Mouse (Mus musculus): ENCODE measurements around the gene Ppm1f. TPM values are rescaled to one million over a fixed set of nuclear protein-coding genes. Genes with fewer than 3 reads are reported as not detected.
"Not testable (repeated sequence)": the region's sequence is repeated elsewhere in the genome, so short reads cannot be mapped to it uniquely, and the experiment has no call there.

Ppm1f gene
- polyA plus RNA-seq, 1 experiment from 2014 or later = 26.5 TPM

DNA sequence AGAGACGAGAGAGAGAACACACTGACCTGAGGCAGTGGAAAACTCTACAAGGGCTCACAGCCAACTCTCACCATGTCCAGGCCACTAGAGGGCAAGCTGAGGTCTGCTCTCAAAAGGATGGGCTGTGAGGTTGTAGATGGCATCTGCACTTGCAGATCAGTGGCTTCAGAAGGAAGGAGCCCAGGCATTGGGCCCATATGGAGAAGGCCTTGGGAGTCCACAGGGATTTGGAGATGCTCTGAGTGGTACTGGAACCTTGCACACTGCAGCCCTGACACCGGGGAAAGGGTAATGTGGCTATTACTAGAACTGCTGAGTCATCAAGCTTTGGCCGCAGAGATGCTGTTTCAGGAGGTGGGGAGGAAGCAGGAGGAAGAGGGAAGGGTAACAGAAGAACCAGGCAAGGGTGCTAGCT lies 24.8 kb downstream of the Ppm1f start:
- DNase-seq (ENCODE audit: low spot score) (no peak), ATAC-seq (ENCODE audit: insufficient number of reproducible peaks, low FRiP score, low TSS enrichment, low read depth) (no peak)
- Histone ChIP-seq H3K27ac (replicated peaks; ENCODE audit: low read depth, low read length) (no peak overlapping the region), H3K36me3 (ENCODE audit: control insufficient read depth, insufficient read depth, low read length) (peaks cover 3% of the 10 kb centered on the region; the same call in 1 of the 2 replicates), H3K9me3 (ENCODE audit: control insufficient read depth, low read length) (no peaks in the 10 kb centered on the region), H3K27me3 (ENCODE audit: control insufficient read depth, insufficient read depth, low read length) (no peaks in the 10 kb centered on the region), H3K9ac (ENCODE audit: low read length) (no peak overlapping the region), H3K4me1 (ENCODE audit: control insufficient read depth, insufficient read depth, low read length) (no peaks in the 10 kb centered on the region), H3K4me3 (ENCODE audit: low read depth, low read length) (no peak overlapping the region), H3K4me2 (ENCODE audit: low read depth, severe bottlenecking) (no peak overlapping the region)
- WGBS = 87% methylated on average over 3 of the region's 3 CpGs

DNA sequence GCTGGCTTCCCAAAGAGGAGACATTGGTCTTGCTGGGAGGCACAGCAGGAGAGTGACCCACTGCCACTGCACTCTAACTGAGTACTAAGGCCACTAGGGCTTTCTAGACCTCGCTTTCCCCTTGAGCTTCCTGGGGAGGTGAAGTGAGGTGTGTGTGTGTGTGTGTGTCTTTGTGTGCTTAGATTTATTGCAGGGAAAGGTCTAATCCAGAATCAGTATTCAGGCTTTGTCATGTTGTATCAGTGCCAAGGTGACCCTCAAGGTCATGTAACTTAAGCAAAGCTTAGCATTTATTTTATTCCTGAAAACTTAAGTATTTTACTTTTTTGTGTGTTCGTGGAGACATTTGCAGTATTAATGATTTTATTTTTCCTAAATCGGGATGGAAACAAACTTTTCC lies 28.2 kb downstream of the Ppm1f start:
- 85% methylated on average over 3 of the region's 3 CpGs for WGBS
- Histone ChIP-seq H3K27ac (replicated peaks; ENCODE audit: low read depth, low read length) (no peak overlapping the region), H3K4me2 (ENCODE audit: low read depth, severe bottlenecking) (no peak overlapping the region), H3K27me3 (ENCODE audit: control insufficient read depth, insufficient read depth, low read length) (no peaks in the 10 kb centered on the region), H3K9me3 (ENCODE audit: control insufficient read depth, low read length) (no peaks in the 10 kb centered on the region), H3K4me3 (ENCODE audit: low read depth, low read length) (no peak overlapping the region), H3K9ac (ENCODE audit: low read length) (no peak overlapping the region), H3K36me3 (ENCODE audit: control insufficient read depth, insufficient read depth, low read length) (no peaks in the 10 kb centered on the region; the same call in 1 of the 2 replicates), H3K4me1 (ENCODE audit: control insufficient read depth, insufficient read depth, low read length) (no peaks in the 10 kb centered on the region)
- ATAC-seq (ENCODE audit: insufficient number of reproducible peaks, low FRiP score, low TSS enrichment, low read depth) (no peak), DNase-seq (ENCODE audit: low spot score) (no peak)

DNA sequence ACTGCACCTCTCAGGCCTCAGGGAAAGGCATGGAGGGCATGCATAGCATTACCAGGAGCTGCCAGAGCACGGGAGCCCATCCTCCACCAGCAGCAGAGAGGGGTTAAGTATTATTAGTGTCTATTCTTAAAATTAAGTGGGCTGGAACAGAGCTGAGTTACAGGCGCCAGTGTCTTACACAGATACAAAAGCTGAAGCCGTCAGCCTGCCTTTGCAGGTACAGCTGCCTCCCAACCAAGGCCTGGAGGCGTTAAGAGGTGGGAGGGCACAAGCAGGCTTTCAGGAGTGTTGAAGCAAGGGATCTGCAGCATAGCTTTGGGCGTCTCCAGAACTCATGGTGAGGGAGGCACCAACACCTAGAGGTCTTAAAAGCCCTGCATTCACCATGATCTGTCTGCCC lies 30.3 kb downstream of the Ppm1f start:
- WGBS = 80% methylated on average over 5 of the region's 5 CpGs
- no peaks in the 10 kb centered on the region for H3K4me1 ChIP-seq (ENCODE audit: control insufficient read depth, insufficient read depth, low read length)
- H3K9me3 ChIP-seq (ENCODE audit: control insufficient read depth, low read length) = no peaks in the 10 kb centered on the region
- no peaks in the 10 kb centered on the region; the same call in 1 of the 2 replicates for H3K36me3 ChIP-seq (ENCODE audit: control insufficient read depth, insufficient read depth, low read length)
- H3K9ac ChIP-seq (ENCODE audit: low read length) = no peak overlapping the region
- ATAC-seq (ENCODE audit: insufficient number of reproducible peaks, low FRiP score, low TSS enrichment, low read depth) = no peak
- H3K4me2 ChIP-seq (ENCODE audit: low read depth, severe bottlenecking) = no peak overlapping the region
- DNase-seq (ENCODE audit: low spot score) = no peak
- no peaks in the 10 kb centered on the region for H3K27me3 ChIP-seq (ENCODE audit: control insufficient read depth, insufficient read depth, low read length)
- H3K27ac ChIP-seq (replicated peaks; ENCODE audit: low read depth, low read length) = no peak overlapping the region
- H3K4me3 ChIP-seq (ENCODE audit: low read depth, low read length) = no peak overlapping the region

DNA sequence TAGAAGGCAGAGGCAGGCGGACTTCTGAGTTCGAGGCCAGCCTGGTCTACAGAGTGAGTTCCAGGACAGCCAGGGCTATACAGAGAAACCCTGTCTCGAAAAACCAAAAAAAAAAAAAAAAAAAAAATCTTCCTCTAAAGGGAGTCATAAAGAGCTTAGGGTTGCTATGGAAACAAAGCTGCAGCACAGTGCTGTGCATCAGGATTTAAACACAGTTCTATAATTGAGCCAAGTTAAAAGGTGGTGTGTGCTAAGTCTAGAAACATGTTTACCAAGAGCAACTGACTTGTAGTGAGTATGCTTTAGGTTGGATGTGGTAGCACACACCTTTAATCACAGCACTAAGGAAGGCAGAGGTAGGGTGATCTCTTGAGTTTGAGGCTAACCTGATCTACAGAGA lies 32.6 kb downstream of the Ppm1f start:
- 73% methylated on average over 3 of the region's 3 CpGs for whole genome bisulfite sequencing
- H3K27ac ChIP-seq (replicated peaks; ENCODE audit: low read depth, low read length); H3K27me3 ChIP-seq (ENCODE audit: control insufficient read depth, insufficient read depth, low read length); H3K4me3 ChIP-seq (ENCODE audit: low read depth, low read length); H3K9ac ChIP-seq (ENCODE audit: low read length); DNase-seq (ENCODE audit: low spot score); H3K4me2 ChIP-seq (ENCODE audit: low read depth, severe bottlenecking); H3K9me3 ChIP-seq (ENCODE audit: control insufficient read depth, low read length); H3K4me1 ChIP-seq (ENCODE audit: control insufficient read depth, insufficient read depth, low read length); H3K36me3 ChIP-seq (ENCODE audit: control insufficient read depth, insufficient read depth, low read length): not testable (repeated sequence)
- 0 out of 2 replicates have a peak, but pooled peaks have one; percentile 21 for ATAC-seq (ENCODE audit: insufficient number of reproducible peaks, low FRiP score, low TSS enrichment, low read depth)

DNA sequence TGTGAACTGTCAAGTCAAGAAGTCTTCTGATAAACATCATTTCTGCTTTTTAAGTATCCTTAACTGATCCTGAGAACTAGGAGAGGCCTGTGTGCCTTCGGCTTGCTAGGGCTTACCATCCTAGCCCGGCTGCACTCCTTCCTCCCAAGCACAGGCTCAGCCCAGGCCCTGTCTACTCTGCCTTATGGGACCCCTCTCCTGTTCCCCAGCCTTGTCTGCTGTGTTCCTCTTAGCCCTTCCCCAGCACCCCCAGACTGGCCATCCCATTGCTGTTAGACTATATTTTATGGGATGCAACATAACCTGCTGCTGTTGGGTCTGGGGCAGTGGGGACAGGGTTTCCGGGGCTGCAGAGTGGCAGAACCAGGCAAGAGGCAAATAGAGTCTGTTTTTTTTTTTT lies 34.1 kb downstream of the Ppm1f start:
- H3K9me3 ChIP-seq (ENCODE audit: control insufficient read depth, low read length) = no peaks in the 10 kb centered on the region; the same call in 1 of the 2 replicates
- H3K27ac ChIP-seq (replicated peaks; ENCODE audit: low read depth, low read length) = no peak overlapping the region
- ATAC-seq (ENCODE audit: insufficient number of reproducible peaks, low FRiP score, low TSS enrichment, low read depth) = no peak
- 92% methylated on average over 3 of the region's 3 CpGs for WGBS
- H3K9ac ChIP-seq (ENCODE audit: low read length) = no peak overlapping the region
- no peak overlapping the region for H3K4me3 ChIP-seq (ENCODE audit: low read depth, low read length)
- H3K27me3 ChIP-seq (ENCODE audit: control insufficient read depth, insufficient read depth, low read length) = no peaks in the 10 kb centered on the region
- DNase-seq (ENCODE audit: low spot score) = no peak
- H3K4me2 ChIP-seq (ENCODE audit: low read depth, severe bottlenecking) = no peak overlapping the region
- no peaks in the 10 kb centered on the region for H3K36me3 ChIP-seq (ENCODE audit: control insufficient read depth, insufficient read depth, low read length)
- H3K4me1 ChIP-seq (ENCODE audit: control insufficient read depth, insufficient read depth, low read length) = no peaks in the 10 kb centered on the region

DNA sequence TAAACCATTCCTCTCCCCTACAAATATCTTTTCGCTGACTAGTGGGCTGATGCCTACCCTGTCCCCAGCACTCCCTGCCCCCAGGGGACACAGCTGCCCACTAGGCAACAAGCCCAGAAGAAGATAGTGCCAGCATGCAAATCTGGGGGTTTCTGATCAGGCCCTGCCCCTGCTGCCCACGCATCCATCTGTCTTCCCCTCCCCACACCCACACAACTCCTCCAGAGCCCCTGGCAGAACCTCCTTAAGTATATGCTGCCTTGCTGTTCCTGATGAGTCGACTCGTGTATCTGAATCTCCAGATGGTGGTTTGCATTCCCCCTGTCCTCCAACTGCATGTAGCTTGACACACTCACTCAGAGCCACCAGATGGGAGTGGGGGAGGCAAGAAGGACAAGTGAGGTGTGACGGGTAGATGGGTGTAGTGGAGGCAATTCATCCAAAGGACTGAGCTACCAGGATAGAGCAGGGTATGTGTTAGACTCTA lies 34.6 kb downstream of the Ppm1f start:
- H3K36me3 ChIP-seq (ENCODE audit: control insufficient read depth, insufficient read depth, low read length) = no peaks in the 10 kb centered on the region
- WGBS = 80% methylated on average over 5 of the region's 5 CpGs
- no peak overlapping the region for H3K4me3 ChIP-seq (ENCODE audit: low read depth, low read length)
- H3K27ac ChIP-seq (replicated peaks; ENCODE audit: low read depth, low read length) = no peak overlapping the region
- no peak overlapping the region for H3K4me2 ChIP-seq (ENCODE audit: low read depth, severe bottlenecking)
- no peak for DNase-seq (ENCODE audit: low spot score)
- no peak for ATAC-seq (ENCODE audit: insufficient number of reproducible peaks, low FRiP score, low TSS enrichment, low read depth)
- H3K9ac ChIP-seq (ENCODE audit: low read length) = no peak overlapping the region
- no peaks in the 10 kb centered on the region; the same call in 1 of the 2 replicates for H3K9me3 ChIP-seq (ENCODE audit: control insufficient read depth, low read length)
- no peaks in the 10 kb centered on the region for H3K27me3 ChIP-seq (ENCODE audit: control insufficient read depth, insufficient read depth, low read length)
- no peaks in the 10 kb centered on the region for H3K4me1 ChIP-seq (ENCODE audit: control insufficient read depth, insufficient read depth, low read length)

DNA sequence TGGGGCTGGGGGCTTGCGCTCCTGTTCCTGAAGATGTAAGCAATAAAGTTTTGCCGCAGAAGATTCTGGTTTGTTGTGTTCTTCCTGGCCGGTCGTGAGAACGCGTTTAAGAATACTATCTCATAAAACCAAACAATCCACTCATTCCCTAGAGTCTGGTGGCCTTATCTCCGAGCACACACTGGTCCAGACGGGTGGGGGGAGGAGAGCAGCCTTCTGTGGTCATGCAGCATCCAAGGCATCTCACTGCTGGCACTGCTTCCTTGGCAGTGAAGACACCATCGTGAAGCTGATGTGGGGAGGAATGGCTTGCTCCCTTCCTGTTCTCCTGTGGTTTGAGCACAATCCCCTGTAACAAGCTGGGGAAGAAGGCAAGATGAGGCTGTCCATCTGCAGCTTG lies 43.3 kb downstream of the Ppm1f start:
- WGBS = 95% methylated on average over 9 of the region's 9 CpGs
- Histone ChIP-seq H3K36me3 (ENCODE audit: control insufficient read depth, insufficient read depth, low read length) (no peaks in the 10 kb centered on the region), H3K9ac (ENCODE audit: low read length) (no peak overlapping the region), H3K27me3 (ENCODE audit: control insufficient read depth, insufficient read depth, low read length) (no peaks in the 10 kb centered on the region), H3K9me3 (ENCODE audit: control insufficient read depth, low read length) (no peaks in the 10 kb centered on the region), H3K27ac (replicated peaks; ENCODE audit: low read depth, low read length) (no peak overlapping the region), H3K4me3 (ENCODE audit: low read depth, low read length) (no peak overlapping the region), H3K4me2 (ENCODE audit: low read depth, severe bottlenecking) (no peak overlapping the region), H3K4me1 (ENCODE audit: control insufficient read depth, insufficient read depth, low read length) (no peaks in the 10 kb centered on the region)
- ATAC-seq (ENCODE audit: insufficient number of reproducible peaks, low FRiP score, low TSS enrichment, low read depth) (no peak), DNase-seq (ENCODE audit: low spot score) (no peak)

DNA sequence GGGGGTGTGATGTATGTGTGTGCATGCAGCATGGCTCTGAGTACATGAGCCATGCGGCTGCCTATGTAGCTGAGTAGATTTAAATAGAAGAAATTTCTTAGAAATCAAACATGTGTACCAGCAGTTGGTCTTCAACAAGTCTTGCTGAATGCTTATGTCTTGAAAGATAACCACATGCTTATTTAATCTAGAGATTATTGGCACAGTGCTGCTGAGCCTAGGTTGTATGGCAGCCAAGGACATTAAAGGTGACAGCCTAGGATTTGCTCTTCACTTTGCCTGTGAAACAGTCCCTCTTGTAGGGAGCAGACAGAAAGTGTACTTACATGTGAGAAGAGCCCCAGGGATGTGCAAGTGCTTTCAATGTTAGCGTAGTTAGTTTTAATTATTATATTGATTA lies 44.8 kb downstream of the Ppm1f start:
- no peak for ATAC-seq (ENCODE audit: insufficient number of reproducible peaks, low FRiP score, low TSS enrichment, low read depth)
- no peaks in the 10 kb centered on the region for H3K36me3 ChIP-seq (ENCODE audit: control insufficient read depth, insufficient read depth, low read length)
- DNase-seq (ENCODE audit: low spot score) = no peak
- H3K9me3 ChIP-seq (ENCODE audit: control insufficient read depth, low read length) = no peaks in the 10 kb centered on the region
- no peak overlapping the region for H3K9ac ChIP-seq (ENCODE audit: low read length)
- no peak overlapping the region for H3K4me2 ChIP-seq (ENCODE audit: low read depth, severe bottlenecking)
- H3K4me1 ChIP-seq (ENCODE audit: control insufficient read depth, insufficient read depth, low read length) = no peaks in the 10 kb centered on the region
- H3K4me3 ChIP-seq (ENCODE audit: low read depth, low read length) = no peak overlapping the region
- H3K27me3 ChIP-seq (ENCODE audit: control insufficient read depth, insufficient read depth, low read length) = no peaks in the 10 kb centered on the region
- whole genome bisulfite sequencing = 91% methylated on average over 2 of the region's 2 CpGs
- no peak overlapping the region for H3K27ac ChIP-seq (replicated peaks; ENCODE audit: low read depth, low read length)

DNA sequence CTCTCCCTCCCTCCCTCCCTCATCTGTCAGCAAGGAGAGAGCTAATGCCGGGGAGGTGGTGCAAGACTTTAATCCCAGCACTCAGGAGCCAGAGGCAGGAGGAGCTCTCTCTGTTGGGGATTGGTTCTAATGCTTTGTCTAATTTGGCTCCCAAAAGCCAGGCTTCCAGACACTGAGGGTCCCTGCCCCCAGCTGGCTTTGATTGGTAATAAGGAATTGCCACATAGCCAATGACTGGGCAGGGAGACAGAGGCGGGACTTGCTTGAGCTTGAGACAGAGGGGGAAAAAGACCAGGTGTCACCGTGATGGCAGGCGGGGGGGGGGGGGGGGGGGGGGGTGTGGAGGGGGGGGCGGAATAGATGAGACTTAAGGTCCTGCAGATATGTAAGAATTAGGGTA lies 62.3 kb downstream of the Ppm1f start:
- WGBS = 13% methylated on average over 2 of the region's 5 CpGs
- no peaks in the 10 kb centered on the region for H3K36me3 ChIP-seq (ENCODE audit: control insufficient read depth, insufficient read depth, low read length)
- H3K4me2 ChIP-seq (ENCODE audit: low read depth, severe bottlenecking) = no peak overlapping the region
- no peak overlapping the region for H3K9ac ChIP-seq (ENCODE audit: low read length)
- no peak overlapping the region for H3K27ac ChIP-seq (replicated peaks; ENCODE audit: low read depth, low read length)
- no peak for ATAC-seq (ENCODE audit: insufficient number of reproducible peaks, low FRiP score, low TSS enrichment, low read depth)
- H3K9me3 ChIP-seq (ENCODE audit: control insufficient read depth, low read length) = no peaks in the 10 kb centered on the region
- no peaks in the 10 kb centered on the region for H3K4me1 ChIP-seq (ENCODE audit: control insufficient read depth, insufficient read depth, low read length)
- H3K27me3 ChIP-seq (ENCODE audit: control insufficient read depth, insufficient read depth, low read length) = no peaks in the 10 kb centered on the region
- no peak overlapping the region for H3K4me3 ChIP-seq (ENCODE audit: low read depth, low read length)
- DNase-seq (ENCODE audit: low spot score) = peak; percentile 36
